Mouse (Mus musculus): ENCODE measurements at regions not wholly inside any gene's neighbourhood (a gene's known extent, or its start where the extent isn't known, plus 50 kb on each side); places are given as distances from the start of the nearest gene placed in this dataset.

DNA sequence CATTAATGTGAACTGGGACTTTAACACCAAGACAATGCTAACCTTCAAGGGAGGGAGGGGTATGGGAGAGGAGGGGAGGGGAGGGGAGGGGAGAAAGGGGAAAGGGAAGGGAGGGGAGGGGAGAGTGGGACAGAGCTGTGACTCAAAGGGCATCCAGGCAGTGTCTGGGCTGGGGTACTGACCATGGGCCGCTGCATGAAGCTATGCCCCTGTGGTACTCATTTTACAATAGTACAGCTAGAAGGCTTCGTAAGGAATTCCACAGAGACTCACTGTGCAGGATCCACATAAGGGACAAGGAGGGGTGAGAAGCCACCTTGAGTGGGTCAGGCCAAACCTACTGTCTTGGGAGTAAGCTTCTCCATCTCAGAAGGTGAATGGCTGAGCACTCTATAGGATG is 403.1 kb downstream of the Glrx3 start:
- no peak for ATAC-seq (ENCODE audit: low read depth)
- H3K4me1 ChIP-seq (replicated peaks; ENCODE audit: control insufficient read depth, insufficient read depth, low read length): no peaks in the 10 kb centered on the region
- WGBS: 78% methylated on average over 2 of the region's 2 CpGs
- H3K4me2 ChIP-seq (ENCODE audit: low read depth, low read length): no peak overlapping the region
- H3K9me3 ChIP-seq (ENCODE audit: control insufficient read depth, low read length): no peaks in the 10 kb centered on the region
- H3K36me3 ChIP-seq (ENCODE audit: control insufficient read depth, insufficient read depth, low read length): no peaks in the 10 kb centered on the region
- H3K9ac ChIP-seq (ENCODE audit: low read length): no peak overlapping the region
- H3K27ac ChIP-seq (ENCODE audit: low read length): no peak overlapping the region
- no peak overlapping the region for H3K4me3 ChIP-seq (ENCODE audit: low read length)
- H3K27me3 ChIP-seq (ENCODE audit: control insufficient read depth, insufficient read depth, low read depth, low read length): no peaks in the 10 kb centered on the region

DNA sequence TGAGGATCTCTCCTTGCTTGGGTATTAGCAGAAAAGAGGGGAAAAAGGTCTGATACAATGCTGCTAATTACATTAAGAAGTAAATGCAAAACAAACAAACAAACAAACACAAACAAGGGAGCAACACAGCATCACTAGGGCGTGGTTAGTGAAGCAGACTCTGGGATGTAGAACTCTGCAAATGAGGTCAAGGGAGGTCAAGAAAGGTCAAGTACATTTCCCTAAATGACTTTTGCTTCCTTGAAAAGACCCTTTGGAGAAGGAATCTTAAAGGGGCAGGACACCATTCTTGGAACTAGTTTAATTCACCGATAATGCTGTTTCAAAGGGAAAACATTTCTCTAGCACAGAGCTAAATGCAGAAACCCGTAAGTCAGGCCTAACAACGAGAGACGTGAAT is 403.6 kb downstream of the Glrx3 start:
- 41% methylated on average over 5 of the region's 5 CpGs for WGBS
- H3K9me3 ChIP-seq (ENCODE audit: control insufficient read depth, low read length): no peaks in the 10 kb centered on the region
- H3K4me2 ChIP-seq (ENCODE audit: low read depth, low read length): no peak overlapping the region
- no peak overlapping the region for H3K4me3 ChIP-seq (ENCODE audit: low read length)
- H3K36me3 ChIP-seq (ENCODE audit: control insufficient read depth, insufficient read depth, low read length): no peaks in the 10 kb centered on the region
- H3K4me1 ChIP-seq (replicated peaks; ENCODE audit: control insufficient read depth, insufficient read depth, low read length): no peaks in the 10 kb centered on the region
- ATAC-seq (ENCODE audit: low read depth): no peak
- H3K27me3 ChIP-seq (ENCODE audit: control insufficient read depth, insufficient read depth, low read depth, low read length): no peaks in the 10 kb centered on the region
- H3K9ac ChIP-seq (ENCODE audit: low read length): no peak overlapping the region
- no peak overlapping the region for H3K27ac ChIP-seq (ENCODE audit: low read length)

DNA sequence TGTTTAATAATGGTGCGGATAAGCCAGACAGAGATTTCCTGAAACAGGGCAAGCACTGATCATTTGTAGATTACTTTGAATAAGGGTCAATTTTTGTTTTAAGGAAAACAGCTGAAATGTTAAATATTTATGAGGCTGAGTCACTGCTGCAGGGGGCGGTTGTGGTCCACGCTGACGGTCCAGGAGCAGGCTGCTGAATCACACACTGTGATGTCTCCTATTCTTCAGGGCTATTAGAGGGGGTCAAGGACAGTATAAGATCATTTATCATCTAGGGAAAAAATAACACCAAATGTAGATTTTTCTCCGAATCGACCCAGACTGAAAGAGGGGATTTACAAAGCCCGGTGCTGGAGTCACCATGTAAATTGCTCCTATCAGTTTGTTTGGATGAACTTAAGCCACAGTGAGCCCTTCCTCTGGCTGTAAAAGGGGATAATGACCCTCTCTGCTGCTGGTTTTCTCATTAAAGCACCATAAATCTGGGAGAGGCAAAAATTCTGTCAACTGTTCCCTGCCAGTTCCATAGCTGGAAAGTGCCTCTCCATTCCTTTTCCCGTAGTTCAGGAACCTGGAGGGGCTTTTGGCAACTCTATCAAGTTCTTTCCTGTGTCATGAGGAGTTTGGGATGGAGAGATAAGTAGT is 404.2 kb downstream of the Glrx3 start:
- Histone ChIP-seq H3K27ac (ENCODE audit: low read length) (no peak overlapping the region), H3K4me2 (ENCODE audit: low read depth, low read length) (no peak overlapping the region), H3K36me3 (ENCODE audit: control insufficient read depth, insufficient read depth, low read length) (no peaks in the 10 kb centered on the region), H3K27me3 (ENCODE audit: control insufficient read depth, insufficient read depth, low read depth, low read length) (no peaks in the 10 kb centered on the region), H3K4me1 (replicated peaks; ENCODE audit: control insufficient read depth, insufficient read depth, low read length) (no peaks in the 10 kb centered on the region), H3K9me3 (ENCODE audit: control insufficient read depth, low read length) (no peaks in the 10 kb centered on the region), H3K4me3 (ENCODE audit: low read length) (no peak overlapping the region), H3K9ac (ENCODE audit: low read length) (no peak overlapping the region)
- WGBS: 36% methylated on average over 8 of the region's 8 CpGs
- no peak for ATAC-seq (ENCODE audit: low read depth)

DNA sequence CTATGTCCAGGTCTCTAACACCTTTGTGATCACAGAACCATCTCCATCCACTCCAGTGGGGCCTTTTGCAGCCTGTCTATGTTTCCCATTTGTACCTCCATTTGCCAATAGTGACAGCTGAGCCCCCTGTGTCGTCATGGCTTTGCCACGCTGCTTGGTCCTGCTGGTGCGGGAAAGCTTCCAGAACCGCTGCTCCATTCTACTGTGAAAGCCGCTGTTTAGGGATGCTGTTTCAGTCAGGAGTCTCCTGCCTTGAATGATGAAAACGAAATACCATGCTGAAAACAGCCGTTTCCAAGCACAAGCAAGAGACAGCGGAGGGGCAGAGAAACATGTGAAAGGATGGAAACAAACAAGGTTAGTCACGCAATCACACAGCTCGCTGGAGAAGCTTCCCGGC is 410.4 kb downstream of the Glrx3 start:
- 77% methylated on average over 11 of the region's 11 CpGs for WGBS
- Histone ChIP-seq H3K36me3 (ENCODE audit: control insufficient read depth, insufficient read depth, low read length) (no peaks in the 10 kb centered on the region), H3K9ac (ENCODE audit: low read length) (no peak overlapping the region), H3K9me3 (ENCODE audit: control insufficient read depth, low read length) (no peaks in the 10 kb centered on the region), H3K27ac (ENCODE audit: low read length) (no peak overlapping the region), H3K4me2 (ENCODE audit: low read depth, low read length) (no peak overlapping the region), H3K4me3 (ENCODE audit: low read length) (no peak overlapping the region), H3K4me1 (replicated peaks; ENCODE audit: control insufficient read depth, insufficient read depth, low read length) (no peaks in the 10 kb centered on the region), H3K27me3 (ENCODE audit: control insufficient read depth, insufficient read depth, low read depth, low read length) (no peaks in the 10 kb centered on the region)
- ATAC-seq (ENCODE audit: low read depth): no peak

DNA sequence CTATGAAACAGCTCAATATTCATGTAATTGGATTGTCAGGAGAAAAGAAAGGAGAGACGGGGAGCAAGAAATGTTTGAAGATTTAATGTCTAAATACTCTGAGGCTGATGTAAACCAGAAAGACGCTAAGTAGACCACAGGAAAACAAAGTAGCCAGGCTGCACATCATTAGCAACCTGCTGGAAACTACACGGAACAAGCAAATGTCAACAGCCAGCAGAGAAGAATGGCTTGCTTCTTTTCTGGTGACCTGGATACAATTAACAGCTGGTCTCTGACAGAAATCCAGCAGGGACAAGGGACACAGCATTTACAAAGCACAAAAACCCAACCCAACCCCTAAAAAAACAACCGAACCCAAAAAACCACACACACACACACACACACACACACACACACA is 413.6 kb downstream of the Glrx3 start:
- no peak overlapping the region for H3K27ac ChIP-seq (ENCODE audit: low read length)
- no peaks in the 10 kb centered on the region for H3K4me1 ChIP-seq (replicated peaks; ENCODE audit: control insufficient read depth, insufficient read depth, low read length)
- no peak overlapping the region for H3K9ac ChIP-seq (ENCODE audit: low read length)
- H3K4me3 ChIP-seq (ENCODE audit: low read length): no peak overlapping the region
- ATAC-seq (ENCODE audit: low read depth): no peak
- 35% methylated on average over 4 of the region's 4 CpGs for WGBS
- no peak overlapping the region for H3K4me2 ChIP-seq (ENCODE audit: low read depth, low read length)
- no peaks in the 10 kb centered on the region for H3K9me3 ChIP-seq (ENCODE audit: control insufficient read depth, low read length)
- no peaks in the 10 kb centered on the region for H3K27me3 ChIP-seq (ENCODE audit: control insufficient read depth, insufficient read depth, low read depth, low read length)
- no peaks in the 10 kb centered on the region for H3K36me3 ChIP-seq (ENCODE audit: control insufficient read depth, insufficient read depth, low read length)

DNA sequence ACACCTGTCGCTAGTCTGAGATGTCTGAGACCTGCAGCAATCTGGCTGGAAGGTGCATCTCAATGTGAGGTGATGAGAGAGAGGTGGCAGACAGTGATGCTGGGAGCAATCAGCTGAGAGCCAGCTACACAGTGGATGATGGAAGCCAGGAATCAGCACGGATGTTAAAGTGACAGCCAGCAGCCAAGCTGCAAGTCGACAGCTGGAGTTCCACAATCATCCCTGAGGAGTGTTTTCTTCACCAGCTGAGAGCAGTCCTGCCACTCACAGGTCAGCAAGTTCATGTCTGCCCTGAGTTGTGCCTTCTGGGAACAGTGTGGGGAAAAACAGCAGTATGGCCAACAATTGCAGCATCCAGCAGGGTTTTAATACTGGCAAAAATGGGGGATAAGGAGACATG is 422.3 kb downstream of the Glrx3 start:
- WGBS: 41% methylated on average over 3 of the region's 3 CpGs
- no peaks in the 10 kb centered on the region for H3K27me3 ChIP-seq (ENCODE audit: control insufficient read depth, insufficient read depth, low read depth, low read length)
- H3K36me3 ChIP-seq (ENCODE audit: control insufficient read depth, insufficient read depth, low read length): no peaks in the 10 kb centered on the region
- no peak for ATAC-seq (ENCODE audit: low read depth)
- no peak overlapping the region for H3K9ac ChIP-seq (ENCODE audit: low read length)
- no peak overlapping the region for H3K4me2 ChIP-seq (ENCODE audit: low read depth, low read length)
- no peak overlapping the region for H3K4me3 ChIP-seq (ENCODE audit: low read length)
- no peaks in the 10 kb centered on the region for H3K9me3 ChIP-seq (ENCODE audit: control insufficient read depth, low read length)
- no peaks in the 10 kb centered on the region for H3K4me1 ChIP-seq (replicated peaks; ENCODE audit: control insufficient read depth, insufficient read depth, low read length)
- no peak overlapping the region for H3K27ac ChIP-seq (ENCODE audit: low read length)

DNA sequence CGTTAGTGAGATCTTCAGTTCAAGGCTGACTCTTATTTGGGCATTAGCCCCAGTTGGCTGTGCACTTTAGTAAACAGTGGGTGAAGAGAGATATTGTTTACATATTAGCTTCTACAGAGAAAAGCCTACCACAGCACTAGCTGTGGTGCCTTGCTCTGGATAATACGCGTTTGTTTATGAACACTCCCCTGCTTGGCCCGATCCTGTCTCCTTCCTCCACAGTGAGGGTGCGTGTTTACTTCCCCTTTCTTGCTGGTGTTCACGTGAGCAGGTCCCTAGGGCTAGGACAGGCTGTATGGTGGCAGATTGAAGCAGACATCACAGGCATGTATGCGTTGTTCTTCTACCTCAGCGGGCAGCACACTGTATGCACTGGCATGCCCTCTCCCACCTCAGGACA is 423.1 kb downstream of the Glrx3 start:
- no peaks in the 10 kb centered on the region for H3K36me3 ChIP-seq (ENCODE audit: control insufficient read depth, insufficient read depth, low read length)
- no peak overlapping the region for H3K27ac ChIP-seq (ENCODE audit: low read length)
- H3K27me3 ChIP-seq (ENCODE audit: control insufficient read depth, insufficient read depth, low read depth, low read length): no peaks in the 10 kb centered on the region
- no peaks in the 10 kb centered on the region for H3K4me1 ChIP-seq (replicated peaks; ENCODE audit: control insufficient read depth, insufficient read depth, low read length)
- H3K4me3 ChIP-seq (ENCODE audit: low read length): no peak overlapping the region
- ATAC-seq (ENCODE audit: low read depth): no peak
- 33% methylated on average over 8 of the region's 8 CpGs for WGBS
- H3K9ac ChIP-seq (ENCODE audit: low read length): no peak overlapping the region
- no peaks in the 10 kb centered on the region for H3K9me3 ChIP-seq (ENCODE audit: control insufficient read depth, low read length)
- H3K4me2 ChIP-seq (ENCODE audit: low read depth, low read length): no peak overlapping the region

DNA sequence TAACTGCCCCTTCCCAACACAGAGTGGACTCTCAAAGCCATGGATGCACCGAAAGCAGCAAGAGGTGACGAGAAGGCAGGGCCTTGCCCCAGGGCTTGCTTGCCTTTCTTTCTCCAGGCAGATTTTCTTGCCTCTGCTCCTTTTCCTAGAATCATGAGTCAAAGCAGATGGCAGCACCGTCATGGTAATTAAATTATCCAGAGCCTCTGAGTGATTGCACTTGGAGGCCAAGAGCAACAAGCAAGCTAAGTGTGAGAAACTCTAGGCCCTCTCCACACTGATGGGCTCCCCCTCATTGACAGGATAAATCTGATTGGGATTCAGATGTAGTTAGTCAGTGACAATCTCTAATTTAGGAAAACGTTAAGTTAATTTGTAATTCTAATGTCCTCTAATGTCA is 427.5 kb downstream of the Glrx3 start:
- Histone ChIP-seq H3K9ac (ENCODE audit: low read length) (no peak overlapping the region), H3K4me2 (ENCODE audit: low read depth, low read length) (no peak overlapping the region), H3K27me3 (ENCODE audit: control insufficient read depth, insufficient read depth, low read depth, low read length) (no peaks in the 10 kb centered on the region), H3K4me3 (ENCODE audit: low read length) (no peak overlapping the region), H3K9me3 (ENCODE audit: control insufficient read depth, low read length) (no peaks in the 10 kb centered on the region), H3K27ac (ENCODE audit: low read length) (no peak overlapping the region), H3K36me3 (ENCODE audit: control insufficient read depth, insufficient read depth, low read length) (no peaks in the 10 kb centered on the region), H3K4me1 (replicated peaks; ENCODE audit: control insufficient read depth, insufficient read depth, low read length) (no peaks in the 10 kb centered on the region)
- WGBS: 64% methylated on average over 4 of the region's 4 CpGs
- ATAC-seq (ENCODE audit: low read depth): no peak

DNA sequence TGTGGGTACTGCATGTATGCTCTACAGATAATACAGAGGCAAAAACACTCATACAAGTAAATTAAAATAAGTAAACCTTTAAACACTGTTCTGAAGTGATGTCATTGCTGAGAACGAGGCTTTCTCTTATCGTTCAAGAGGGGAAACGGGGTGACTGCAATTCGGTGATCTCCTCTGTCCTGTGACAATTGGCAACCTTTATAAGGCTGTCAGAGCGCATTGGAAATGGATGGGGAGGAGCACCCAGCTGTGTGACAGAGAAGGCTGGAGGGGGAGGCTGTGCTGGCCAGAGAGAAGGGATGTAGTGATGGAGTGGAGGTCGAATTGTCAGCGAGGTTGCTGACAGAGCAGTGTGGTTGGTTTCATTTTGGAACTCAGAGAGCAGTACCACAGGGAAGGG is 428.0 kb downstream of the Glrx3 start:
- 48% methylated on average over 7 of the region's 7 CpGs for WGBS
- ATAC-seq (ENCODE audit: low read depth): no peak
- no peaks in the 10 kb centered on the region for H3K27me3 ChIP-seq (ENCODE audit: control insufficient read depth, insufficient read depth, low read depth, low read length)

DNA sequence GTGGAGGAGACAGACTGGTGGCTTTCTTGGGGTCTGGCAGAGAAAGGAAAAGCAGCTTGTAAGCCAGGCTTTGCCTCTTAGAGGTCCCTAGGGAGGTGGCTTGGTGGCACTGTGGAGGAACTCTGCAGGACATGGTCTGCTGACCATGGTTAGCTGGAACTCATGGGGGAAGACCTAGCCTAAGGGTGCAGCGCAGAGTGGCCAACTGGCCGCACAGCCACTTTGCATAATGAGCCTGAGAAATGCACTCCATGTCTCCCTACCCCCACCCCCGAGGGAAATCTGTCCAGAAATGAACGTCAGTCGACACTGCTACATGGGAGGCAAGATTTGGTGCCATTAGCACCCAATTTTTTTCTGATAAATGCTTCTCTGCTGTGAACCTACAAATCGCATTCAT is 429.5 kb downstream of the Glrx3 start:
- ATAC-seq (ENCODE audit: low read depth): no peak
- Histone ChIP-seq H3K27me3 (ENCODE audit: control insufficient read depth, insufficient read depth, low read depth, low read length) (no peaks in the 10 kb centered on the region), H3K9ac (ENCODE audit: low read length) (no peak overlapping the region), H3K4me2 (ENCODE audit: low read depth, low read length) (no peak overlapping the region), H3K4me1 (replicated peaks; ENCODE audit: control insufficient read depth, insufficient read depth, low read length) (no peaks in the 10 kb centered on the region), H3K36me3 (ENCODE audit: control insufficient read depth, insufficient read depth, low read length) (no peaks in the 10 kb centered on the region), H3K4me3 (ENCODE audit: low read length) (no peak overlapping the region), H3K27ac (ENCODE audit: low read length) (no peak overlapping the region), H3K9me3 (ENCODE audit: control insufficient read depth, low read length) (no peaks in the 10 kb centered on the region)
- WGBS: 62% methylated on average over 6 of the region's 6 CpGs

More for the DNA sequence above, 428.0 kb downstream of the Glrx3 start:
- Histone ChIP-seq H3K27ac (ENCODE audit: low read length) (no peak overlapping the region), H3K4me2 (ENCODE audit: low read depth, low read length) (no peak overlapping the region), H3K4me3 (ENCODE audit: low read length) (no peak overlapping the region), H3K9ac (ENCODE audit: low read length) (no peak overlapping the region), H3K36me3 (ENCODE audit: control insufficient read depth, insufficient read depth, low read length) (no peaks in the 10 kb centered on the region), H3K4me1 (replicated peaks; ENCODE audit: control insufficient read depth, insufficient read depth, low read length) (no peaks in the 10 kb centered on the region), H3K9me3 (ENCODE audit: control insufficient read depth, low read length) (no peaks in the 10 kb centered on the region)
